Mouse (Mus musculus) ZHBTc4 (cell line): ENCODE data around the gene Ssc5d.

Source experiments
- DNase-seq: peaks from one replicate; pipeline ENCODE4 v3.0.0-alpha.2; 2011; ENCODE audit warnings: low read depth, low spot score

Ssc5d gene

GRCm38 (mm10) chr7:4948386-4948785, 22.8 kb downstream of the Ssc5d start:
- no peak for DNase-seq

- DNase-seq: peak; percentile 55
These were observed 25.2 kb downstream of the Ssc5d start for GRCm38 (mm10) chr7:4950561-4951342.

GRCm38 (mm10) chr7:4953815-4954445, 28.3 kb downstream of the Ssc5d start:
- DNase-seq: no peak

DNA sequence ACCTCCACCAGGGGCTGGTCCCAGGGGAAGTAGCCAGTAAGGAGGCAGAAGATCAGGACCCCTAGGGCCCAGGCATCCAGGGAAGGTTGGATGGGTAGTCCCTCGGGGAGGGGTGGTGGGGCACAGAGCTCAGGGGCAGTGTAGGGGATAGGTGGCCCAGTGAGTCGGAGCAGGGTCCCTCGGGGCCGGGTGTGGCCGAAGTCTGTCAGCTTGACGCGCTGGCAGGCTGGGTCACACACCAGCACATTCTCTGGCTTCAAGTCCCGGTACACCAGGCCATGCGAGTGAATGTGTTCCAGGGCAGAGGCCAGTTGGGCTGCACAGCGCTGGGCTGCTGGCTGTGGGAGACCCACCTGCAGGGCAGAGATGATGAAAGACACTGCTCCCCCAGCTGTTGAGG, 31.8 kb downstream of the Ssc5d start:
- DNase-seq: no peak

GRCm38 (mm10) chr7:4963527-4963926, 37.9 kb downstream of the Ssc5d start:
- DNase-seq: peak; percentile 23

DNA sequence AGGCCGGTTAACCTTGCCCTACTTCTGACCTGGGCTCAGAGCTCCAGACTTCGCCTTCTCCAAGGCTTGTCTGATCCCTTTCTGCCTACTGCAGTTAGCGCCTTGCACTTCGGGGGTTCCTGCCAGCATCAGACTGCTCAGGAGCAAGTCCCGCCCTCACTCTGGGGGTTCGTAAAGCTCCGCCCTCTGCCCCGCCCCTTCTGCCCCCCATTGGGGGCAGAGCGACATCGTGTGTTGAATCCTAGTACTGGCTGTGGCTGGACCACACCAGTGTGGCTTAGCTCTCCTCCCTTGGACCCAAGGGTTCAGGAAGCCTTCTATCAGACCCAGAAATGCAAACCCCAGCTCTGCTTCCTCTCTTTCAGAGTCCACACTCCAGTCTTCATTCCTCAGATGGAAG, 38.7 kb downstream of the Ssc5d start, which contains the start of gene Sbk2:
Gene Sbk2, minus strand, starts transcription at position 135 of the 400 bp plus-strand sequence.
- peak; percentile 93 for DNase-seq

DNA sequence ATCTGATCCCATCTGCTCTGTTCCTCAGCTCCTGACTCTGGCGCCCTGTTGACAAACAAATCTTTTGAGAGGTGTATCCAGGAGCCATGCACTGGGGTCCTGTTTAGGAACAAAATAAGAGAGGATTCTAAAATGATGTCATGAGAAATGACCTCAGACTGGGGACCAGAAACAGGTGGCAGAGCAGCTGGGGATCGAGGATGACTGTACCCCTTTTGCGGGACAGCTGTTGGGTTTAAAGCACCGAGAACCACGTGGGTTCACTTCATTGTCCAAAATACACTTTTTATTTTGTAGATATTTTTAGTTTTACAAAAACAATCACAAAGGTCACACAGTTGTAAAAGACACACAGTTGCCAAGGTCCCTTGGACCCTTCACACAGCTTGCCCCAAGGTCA, 39.4 kb downstream of the Ssc5d start:
- no peak for DNase-seq

- no peak for DNase-seq
These were observed 45.5 kb downstream of the Ssc5d start, which contains the start of gene Sbk3 for GRCm38 (mm10) chr7:4971068-4971467. Sbk3 (minus strand) TSS chr7:4971168.

- DNase-seq: no peak
These were observed 46.1 kb downstream of the Ssc5d start for GRCm38 (mm10) chr7:4971710-4972109.

- DNase-seq: no peak
These were observed 46.9 kb downstream of the Ssc5d start for GRCm38 (mm10) chr7:4972321-4973047.

GRCm38 (mm10) chr7:4975455-4975854, 49.9 kb downstream of the Ssc5d start:
- DNase-seq: no peak

DNA sequence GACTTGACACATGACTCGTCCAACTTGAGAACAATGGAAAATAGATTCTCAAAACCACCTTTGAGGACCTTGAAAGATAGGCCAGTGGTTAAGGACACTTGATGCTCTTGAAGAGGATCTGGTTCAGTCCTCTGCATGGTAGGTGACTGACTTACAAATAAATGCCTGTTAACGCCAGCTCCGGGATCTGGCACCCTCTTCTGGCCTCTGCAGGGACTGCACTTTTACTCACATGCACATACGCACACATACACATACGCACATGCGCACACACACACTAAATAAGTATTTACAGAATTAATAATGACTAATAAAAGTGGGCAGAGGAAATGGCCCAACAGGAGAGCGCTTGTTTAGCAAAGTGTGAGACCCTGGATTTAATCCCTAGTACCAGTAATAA, 51.2 kb downstream of the Ssc5d start:
- peak; percentile 80 for DNase-seq

GRCm38 (mm10) chr7:4988250-4988649, 62.7 kb downstream of the Ssc5d start:
- no peak for DNase-seq

GRCm38 (mm10) chr7:4993347-4993998, 67.9 kb downstream of the Ssc5d start:
- peak; percentile 43 for DNase-seq

- no peak for DNase-seq
These were observed 68.6 kb downstream of the Ssc5d start for GRCm38 (mm10) chr7:4993999-4994788.
